Mouse (Mus musculus) midbrain, embryonic 10.5 days (tissue): Measurements from ENCODE around the gene Fbxo7. TPM values are rescaled to one million over a fixed set of nuclear protein-coding genes. Genes with fewer than 3 reads are reported as not detected.
"Not testable (repeated sequence)": the region's sequence is repeated elsewhere in the genome, so short reads cannot be mapped to it uniquely, and the experiment has no call there.

Experiments
- DNase-seq: peaks from one replicate; pipeline ENCODE4 v3.0.0-alpha.2; 2017; ENCODE audit warnings: low spot score
- H3K27ac ChIP-seq: fragments of 300-500 bp; sonication (generic); replicated peaks from 2 replicates; pipeline ENCODE4 v1.5.1; 2016; ENCODE audit warnings: mild to moderate bottlenecking
- H3K27me3 ChIP-seq: fragments of 300-500 bp; sonication (generic); 2 replicates; pipeline ENCODE4 v1.6.1; 2016; ENCODE audit warnings: low read depth, mild to moderate bottlenecking; ENCODE audit not compliant: poor library complexity, severe bottlenecking
- H3K36me3 ChIP-seq: fragments of 300-500 bp; sonication (generic); 2 replicates; pipeline ENCODE4 v1.6.1; 2016; ENCODE audit warnings: mild to moderate bottlenecking, moderate library complexity
- H3K4me1 ChIP-seq: fragments of 300-500 bp; sonication (generic); 2 replicates; pipeline ENCODE4 v1.6.1; 2016
- H3K4me3 ChIP-seq: fragments of 300-500 bp; sonication (generic); 2 replicates; pipeline ENCODE4 v1.5.1; 2016; ENCODE audit warnings: mild to moderate bottlenecking, moderate library complexity
- H3K9me3 ChIP-seq: fragments of 300-500 bp; sonication (generic); replicated peaks from 2 replicates; pipeline ENCODE4 v1.6.1; 2016; ENCODE audit warnings: mild to moderate bottlenecking
- WGBS: fragments of 180-500 bp; shearing (Covaris S2); methylation state at CpG from one replicate; pipeline ENCODE4 v1.1.7; 2016; 5-methylcytosine and 5-hydroxymethylcytosine counted together
- polyA plus RNA-seq: library from polyadenylated mRNA; unstranded; fragments of >200 nt; fragmentation: Nextera tagmentation; extraction: Ambion mirVana; gene quantifications from 2 replicates; pipeline ENCODE4 v1.2.1, GENCODE M21; 2016

Fbxo7 gene
- polyA plus RNA-seq, 1 experiment from 2014 or later, result 16.2 TPM

DNA sequence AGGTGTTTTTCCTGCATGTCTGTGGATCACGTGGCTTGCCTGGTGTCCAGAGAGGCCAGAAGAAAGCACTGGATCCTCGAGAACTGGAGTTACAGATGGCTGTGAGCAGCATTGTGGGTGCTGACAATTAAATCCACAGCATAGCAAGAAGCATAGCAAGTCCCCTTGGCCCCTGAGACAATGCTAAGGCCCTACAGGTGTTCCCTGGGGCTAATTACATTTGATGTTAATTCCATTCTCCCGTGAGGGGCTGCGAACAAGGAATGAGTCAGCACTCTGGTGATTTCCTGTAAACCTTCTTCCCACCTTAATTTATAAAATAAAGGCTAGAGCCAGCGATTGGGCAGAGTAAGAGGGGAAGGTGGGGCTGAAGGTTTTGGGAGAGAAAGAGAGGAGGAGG is 3.0 kb upstream of the Fbxo7 start:
- no peaks in the 10 kb centered on the region for H3K36me3 ChIP-seq
- H3K4me1 ChIP-seq, result peaks cover 11% of the 10 kb centered on the region
- no peaks in the 10 kb centered on the region for H3K27me3 ChIP-seq
- no peak overlapping the region for H3K27ac ChIP-seq
- H3K4me3 ChIP-seq, result no peak overlapping the region
- no peak for DNase-seq
- no peaks in the 10 kb centered on the region for H3K9me3 ChIP-seq
- WGBS, result 38% methylated on average over 5 of the region's 5 CpGs

DNA sequence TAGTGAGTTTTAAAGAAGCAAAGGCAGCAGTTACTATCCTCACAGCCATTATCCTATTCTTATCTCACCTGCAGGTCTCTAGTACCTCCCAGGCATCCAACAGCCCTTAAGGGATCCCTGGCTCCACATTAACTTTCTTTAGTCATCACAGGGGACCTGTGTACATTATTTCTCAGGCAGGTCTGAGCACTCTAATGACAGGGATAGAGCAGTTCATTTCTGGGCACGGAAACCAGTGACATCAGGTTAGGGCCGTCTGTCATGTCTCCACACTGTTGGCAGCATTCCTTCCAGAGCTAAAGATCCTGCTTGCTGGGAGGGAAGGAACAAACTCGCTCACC is 394 bp upstream of the Fbxo7 start:
- H3K27ac ChIP-seq, result peak overlapping the region; percentile 92; the same call in 1 of the 2 replicates
- no peaks in the 10 kb centered on the region for H3K27me3 ChIP-seq
- H3K9me3 ChIP-seq, result no peaks in the 10 kb centered on the region
- WGBS, result 3% methylated on average over 3 of the region's 3 CpGs
- H3K36me3 ChIP-seq, result 0 out of 2 replicates have a peak, but pooled peaks cover 7% of the 10 kb centered on the region
- peak overlapping the region; percentile 86 for H3K4me3 ChIP-seq
- H3K4me1 ChIP-seq, result peaks cover 11% of the 10 kb centered on the region
- no peak for DNase-seq

DNA sequence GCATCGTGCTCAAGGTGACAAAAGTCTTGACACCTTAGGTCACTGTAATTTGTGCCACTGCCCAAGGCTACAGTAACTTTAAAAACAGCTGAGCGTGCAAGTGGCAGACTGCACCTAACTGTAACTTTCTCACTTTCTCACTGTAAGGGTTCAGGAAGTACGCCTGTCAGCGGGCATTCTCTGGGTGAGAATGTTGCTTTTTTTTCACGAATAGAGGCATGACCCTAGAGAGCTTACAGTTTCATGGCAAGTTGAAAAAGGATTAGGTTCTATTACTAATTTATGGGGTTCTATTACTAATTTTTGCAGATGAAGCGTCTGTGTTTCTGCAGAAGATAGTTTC is 673 bp downstream of the Fbxo7 start:
- Histone ChIP-seq H3K36me3 (0 out of 2 replicates have a peak, but pooled peaks cover 7% of the 10 kb centered on the region), H3K27ac (peak overlapping the region; percentile 92), H3K4me1 (peaks cover 11% of the 10 kb centered on the region), H3K4me3 (peak overlapping the region; percentile 86), H3K27me3 (no peaks in the 10 kb centered on the region), H3K9me3 (no peaks in the 10 kb centered on the region)
- no peak for DNase-seq
- 10% methylated on average over 6 of the region's 6 CpGs for WGBS

DNA sequence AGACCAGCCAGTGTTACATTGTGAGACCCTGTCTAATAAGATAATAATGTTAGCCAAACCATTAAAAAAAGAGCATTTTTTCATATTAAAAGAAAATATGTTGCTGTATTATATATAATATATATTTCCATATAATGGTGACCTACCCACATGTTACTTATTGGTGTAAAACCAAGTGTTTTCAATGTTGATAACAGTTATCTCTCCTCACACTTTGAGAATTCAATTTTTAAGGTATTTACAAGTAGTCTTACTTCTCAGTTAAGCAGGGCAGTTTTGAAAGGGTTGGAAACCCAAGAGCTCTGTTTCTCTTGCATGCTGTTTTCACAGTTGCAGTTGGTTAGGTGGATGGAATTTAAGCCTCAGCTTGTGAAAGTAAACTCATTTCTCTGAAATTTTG is 1.4 kb downstream of the Fbxo7 start:
- no peak for DNase-seq
- Histone ChIP-seq H3K4me3 (peak overlapping the region; percentile 86; the same call in 1 of the 2 replicates), H3K4me1 (peaks cover 11% of the 10 kb centered on the region), H3K27ac (no peak overlapping the region), H3K36me3 (0 out of 2 replicates have a peak, but pooled peaks cover 7% of the 10 kb centered on the region), H3K9me3 (no peaks in the 10 kb centered on the region), H3K27me3 (no peaks in the 10 kb centered on the region)

DNA sequence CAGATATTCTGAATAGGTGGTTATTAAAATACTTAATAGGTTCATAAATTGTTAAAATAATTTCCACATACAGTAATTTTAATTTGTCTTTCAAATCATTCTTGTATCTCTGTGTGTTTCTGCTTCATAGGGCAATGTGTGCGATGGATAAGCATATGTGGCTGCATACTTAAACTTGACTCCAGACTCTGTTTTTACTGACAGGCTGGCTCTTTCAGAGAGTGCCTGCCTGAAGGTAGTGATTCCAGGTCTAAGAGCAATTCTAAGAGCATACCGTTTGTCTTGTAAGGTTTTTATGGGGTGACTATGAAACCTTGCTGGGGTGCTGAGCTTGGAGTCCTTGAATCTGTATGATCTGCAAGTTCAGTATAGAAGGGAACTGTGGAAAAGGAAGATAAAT is 4.1 kb downstream of the Fbxo7 start:
- Histone ChIP-seq H3K4me3 (no peak overlapping the region), H3K27me3 (no peaks in the 10 kb centered on the region), H3K9me3 (no peaks in the 10 kb centered on the region), H3K27ac (no peak overlapping the region), H3K4me1 (peaks cover 11% of the 10 kb centered on the region), H3K36me3 (peaks cover 15% of the 10 kb centered on the region; the same call in 1 of the 2 replicates)
- WGBS, result 89% methylated on average over 2 of the region's 2 CpGs
- no peak for DNase-seq

DNA sequence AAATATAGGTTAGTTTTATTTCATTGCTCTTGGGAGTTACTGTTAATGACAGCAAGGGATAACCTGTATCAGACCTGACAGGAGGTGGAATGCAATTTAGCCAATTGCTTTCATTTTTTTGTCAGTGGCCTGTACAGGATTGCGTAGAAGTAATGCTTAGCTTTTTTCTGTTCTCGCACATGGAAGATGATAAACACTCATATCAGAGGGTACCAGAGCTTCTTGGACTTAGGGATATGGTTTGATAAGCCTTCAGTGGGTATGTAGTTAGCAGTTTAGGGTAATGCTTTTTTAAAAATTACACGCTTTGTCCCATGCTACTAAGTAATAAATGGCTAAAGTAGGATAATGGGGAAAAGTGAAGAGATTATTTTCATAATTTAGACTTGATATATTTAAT is 4.6 kb downstream of the Fbxo7 start:
- Histone ChIP-seq H3K27me3 (no peaks in the 10 kb centered on the region), H3K9me3 (no peaks in the 10 kb centered on the region), H3K4me3 (no peak overlapping the region), H3K36me3 (peaks cover 17% of the 10 kb centered on the region; the same call in 1 of the 2 replicates), H3K27ac (no peak overlapping the region), H3K4me1 (peaks cover 9% of the 10 kb centered on the region)
- no peak for DNase-seq
- WGBS, result 93% methylated on average over 3 of the region's 3 CpGs

DNA sequence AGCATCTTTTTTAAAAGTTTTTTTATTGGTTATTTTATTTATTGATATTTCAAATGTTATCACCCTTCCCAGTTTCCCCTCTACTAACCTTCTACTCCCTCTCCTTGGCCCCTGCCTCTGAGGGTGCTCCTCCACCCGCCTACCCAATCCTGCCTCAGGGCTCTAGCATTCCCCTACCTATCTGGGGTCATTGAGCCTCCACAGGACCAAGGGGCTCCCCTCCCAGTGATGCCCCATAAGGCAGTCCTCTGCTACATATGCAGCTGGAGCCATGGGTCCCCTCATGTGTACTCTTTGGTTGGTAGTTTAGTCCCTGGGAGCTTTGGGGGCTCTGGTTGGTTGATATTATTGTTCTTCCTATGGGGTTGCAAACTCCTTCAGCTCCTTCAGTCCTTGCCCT is 5.0 kb downstream of the Fbxo7 start:
- not testable (repeated sequence) for H3K27ac ChIP-seq, DNase-seq, H3K4me1 ChIP-seq, H3K27me3 ChIP-seq, H3K4me3 ChIP-seq, H3K9me3 ChIP-seq
- H3K36me3 ChIP-seq, result peaks cover 17% of the 10 kb centered on the region; the same call in 1 of the 2 replicates
- WGBS, result 71% methylated on average over 1 of the region's 1 CpGs

DNA sequence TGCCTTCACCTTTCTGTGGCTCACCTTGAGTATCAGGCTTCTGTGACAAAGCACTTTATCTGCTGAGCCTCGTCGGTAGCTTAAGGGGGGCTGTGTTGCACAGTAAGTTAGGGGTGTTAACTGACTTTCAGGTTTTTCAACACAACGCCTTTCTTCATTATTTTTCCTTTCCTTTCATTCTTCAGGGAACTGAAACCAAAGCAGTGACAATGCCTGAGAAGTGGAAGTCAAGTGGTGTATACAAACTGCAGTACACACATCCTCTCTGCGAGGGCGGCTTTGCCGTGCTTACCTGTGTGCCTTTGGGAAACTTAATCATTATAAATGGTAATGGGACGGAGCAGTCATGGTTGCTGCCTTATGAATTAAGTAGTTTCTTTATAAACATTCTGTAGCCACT is 9.0 kb downstream of the Fbxo7 start:
- whole genome bisulfite sequencing, result 94% methylated on average over 7 of the region's 7 CpGs
- Histone ChIP-seq H3K36me3 (peaks cover 10% of the 10 kb centered on the region; the same call in 1 of the 2 replicates), H3K9me3 (no peaks in the 10 kb centered on the region), H3K4me3 (no peak overlapping the region), H3K4me1 (no peaks in the 10 kb centered on the region), H3K27ac (no peak overlapping the region), H3K27me3 (no peaks in the 10 kb centered on the region)
- DNase-seq, result no peak

DNA sequence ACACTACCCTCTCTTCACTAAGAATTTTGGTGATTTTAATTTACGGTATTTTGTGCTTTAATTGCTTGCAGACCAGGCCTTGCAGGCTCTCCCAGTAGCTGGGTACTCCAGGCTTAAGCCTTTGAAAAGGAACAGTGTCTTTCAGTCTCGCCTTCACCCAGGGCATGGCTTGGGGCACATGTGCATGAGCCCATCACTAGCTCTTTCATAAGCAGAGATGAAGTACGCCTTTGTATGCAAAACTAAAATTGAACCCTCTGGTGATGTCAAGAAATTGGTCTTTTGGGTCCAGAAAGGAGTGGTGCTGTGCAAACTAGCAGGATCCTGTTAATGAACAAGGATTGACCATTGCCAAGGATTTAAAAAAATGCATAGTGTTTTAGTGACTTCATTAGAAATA is 10.7 kb downstream of the Fbxo7 start:
- peaks cover 14% of the 10 kb centered on the region for H3K36me3 ChIP-seq
- H3K4me3 ChIP-seq, result no peak overlapping the region
- no peaks in the 10 kb centered on the region for H3K27me3 ChIP-seq
- H3K9me3 ChIP-seq, result no peaks in the 10 kb centered on the region
- H3K27ac ChIP-seq, result no peak overlapping the region
- no peaks in the 10 kb centered on the region for H3K4me1 ChIP-seq
- WGBS, result 91% methylated on average over 3 of the region's 3 CpGs
- no peak for DNase-seq

DNA sequence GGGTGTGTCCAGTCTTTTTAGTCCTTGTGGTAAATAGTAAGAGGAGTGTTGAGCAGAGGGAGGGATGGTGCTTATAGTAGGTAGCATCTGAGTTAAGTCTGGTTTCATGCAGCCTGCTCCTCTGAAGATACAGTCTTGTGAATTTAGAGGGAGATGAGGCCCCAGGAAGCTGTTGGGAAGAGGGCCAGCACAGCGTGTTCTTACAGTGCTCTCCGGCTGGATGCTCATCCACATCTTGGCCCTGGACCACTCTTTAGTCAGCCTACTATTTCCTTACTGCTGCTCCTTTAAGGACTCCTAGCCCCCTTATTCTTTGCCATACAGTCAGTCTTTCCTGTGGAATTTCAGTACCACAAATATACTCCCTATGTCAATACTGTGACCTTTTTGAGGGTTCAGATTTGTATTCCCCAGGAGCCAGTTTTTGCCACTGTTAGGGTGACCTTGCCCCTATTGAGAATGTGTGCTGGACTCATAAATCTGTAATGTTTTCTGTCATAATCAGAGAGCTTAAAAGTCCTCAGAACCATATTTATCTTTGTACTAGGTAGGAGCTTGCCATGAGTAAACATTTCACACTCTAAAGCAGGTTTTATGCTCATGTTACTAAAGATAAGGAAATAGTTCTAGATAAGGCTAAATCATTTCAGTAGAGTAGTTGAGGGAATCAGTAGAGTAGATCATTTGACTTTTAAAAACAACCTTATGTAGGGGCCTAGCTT is 12.4 kb downstream of the Fbxo7 start:
- no peak overlapping the region for H3K4me3 ChIP-seq
- DNase-seq, result no peak
- no peaks in the 10 kb centered on the region for H3K4me1 ChIP-seq
- 98% methylated on average over 2 of the region's 2 CpGs for WGBS
- H3K27ac ChIP-seq, result no peak overlapping the region
- no peaks in the 10 kb centered on the region for H3K27me3 ChIP-seq
- no peaks in the 10 kb centered on the region for H3K9me3 ChIP-seq
- H3K36me3 ChIP-seq, result peaks cover 19% of the 10 kb centered on the region

DNA sequence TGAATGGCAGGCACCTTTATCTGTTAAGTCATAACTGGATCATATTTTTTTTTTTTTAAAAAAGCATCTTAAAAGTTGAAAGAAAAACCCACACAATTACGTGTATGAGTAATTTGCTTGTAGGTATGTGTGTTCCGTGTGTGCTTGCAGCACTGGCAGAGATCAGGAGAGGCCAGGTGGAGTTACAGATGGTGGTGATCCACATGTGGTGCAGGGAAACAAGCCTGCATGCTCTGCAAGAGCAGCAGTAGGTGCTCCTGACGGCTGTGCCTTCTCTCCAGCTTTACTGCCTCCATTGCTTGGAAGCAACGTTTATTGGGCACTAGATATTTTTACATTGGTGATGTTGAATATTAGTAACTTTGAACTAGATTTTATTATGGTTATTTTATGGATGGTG is 21.9 kb downstream of the Fbxo7 start:
- 86% methylated on average over 4 of the region's 4 CpGs for WGBS
- Histone ChIP-seq H3K27ac (no peak overlapping the region), H3K36me3 (peaks cover 18% of the 10 kb centered on the region), H3K9me3 (no peaks in the 10 kb centered on the region), H3K4me1 (peaks cover 10% of the 10 kb centered on the region), H3K4me3 (no peak overlapping the region), H3K27me3 (no peaks in the 10 kb centered on the region)
- DNase-seq, result no peak

DNA sequence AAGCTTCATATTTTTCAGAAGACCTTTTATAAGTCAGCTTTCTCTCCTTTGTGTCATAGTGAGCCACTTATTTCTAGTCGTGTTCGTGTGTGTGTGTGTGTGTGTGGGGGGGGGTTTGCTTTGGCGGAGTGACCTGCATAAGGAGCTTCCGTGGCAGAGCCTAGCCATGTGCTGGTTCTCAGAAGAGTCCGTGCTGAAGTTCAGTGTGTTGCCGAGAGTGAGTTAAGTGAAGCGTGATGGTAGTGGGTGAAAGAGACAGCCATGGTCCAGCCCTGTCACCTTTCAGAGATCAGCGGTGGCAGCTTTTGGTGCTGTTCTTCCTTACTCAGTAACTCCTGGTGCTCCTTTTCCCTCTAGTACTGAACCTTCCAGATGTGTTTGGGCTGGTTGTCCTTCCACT is 22.3 kb downstream of the Fbxo7 start:
- H3K9me3 ChIP-seq, result no peaks in the 10 kb centered on the region
- H3K27ac ChIP-seq, result no peak overlapping the region
- peaks cover 16% of the 10 kb centered on the region for H3K36me3 ChIP-seq
- peaks cover 10% of the 10 kb centered on the region for H3K4me1 ChIP-seq
- WGBS, result 89% methylated on average over 8 of the region's 8 CpGs
- DNase-seq, result no peak
- H3K4me3 ChIP-seq, result no peak overlapping the region
- H3K27me3 ChIP-seq, result no peaks in the 10 kb centered on the region

DNA sequence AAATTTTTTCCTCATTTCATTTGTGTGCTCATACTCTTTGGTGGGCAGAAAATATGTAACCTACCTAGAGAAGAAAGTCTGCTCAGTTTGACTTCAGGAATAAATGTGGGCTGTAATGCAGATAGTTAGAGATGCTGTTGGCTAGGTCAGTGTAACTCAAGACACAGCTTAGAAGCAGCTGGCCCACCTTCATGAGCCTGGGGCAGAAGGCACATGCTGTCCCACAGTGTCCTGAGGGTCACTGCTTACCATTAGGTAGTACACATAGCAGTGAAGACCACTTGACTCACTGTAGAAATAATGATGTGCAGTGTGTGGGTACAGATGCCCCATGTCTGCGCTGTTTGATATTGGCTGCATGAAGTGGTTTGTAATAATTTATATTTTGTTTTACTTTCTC is 24.6 kb downstream of the Fbxo7 start:
- no peak for DNase-seq
- Histone ChIP-seq H3K27ac (no peak overlapping the region), H3K9me3 (no peaks in the 10 kb centered on the region), H3K4me1 (peaks cover 13% of the 10 kb centered on the region), H3K27me3 (no peaks in the 10 kb centered on the region), H3K4me3 (no peak overlapping the region), H3K36me3 (peaks cover 16% of the 10 kb centered on the region)
- WGBS, result 87% methylated on average over 1 of the region's 1 CpGs

DNA sequence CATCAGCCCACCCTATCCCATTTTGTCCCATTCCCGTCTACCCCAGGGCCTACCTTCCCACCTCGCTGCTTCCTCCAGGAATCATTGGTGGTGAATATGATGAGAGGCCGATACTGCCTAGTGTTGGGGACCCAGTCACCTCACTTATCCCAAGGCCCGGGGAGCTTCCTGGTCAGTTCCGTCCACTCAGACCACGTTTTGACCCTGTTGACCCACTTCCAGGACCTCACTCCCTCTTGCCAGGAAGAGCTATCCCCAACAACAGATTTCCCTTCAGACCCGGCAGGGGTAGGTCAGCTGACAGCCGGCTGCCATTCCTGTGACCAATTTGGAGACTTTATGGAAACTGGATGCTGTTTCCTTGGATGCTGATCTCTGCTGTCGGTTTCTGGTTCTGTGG is 26.0 kb downstream of the Fbxo7 start:
- no peak for DNase-seq
- Histone ChIP-seq H3K4me3 (no peak overlapping the region), H3K36me3 (peaks cover 16% of the 10 kb centered on the region), H3K4me1 (peaks cover 14% of the 10 kb centered on the region), H3K27me3 (no peaks in the 10 kb centered on the region), H3K9me3 (no peaks in the 10 kb centered on the region), H3K27ac (no peak overlapping the region)
- 91% methylated on average over 9 of the region's 9 CpGs for WGBS
